Mouse (Mus musculus) limb, embryonic 10.5 days (tissue): Measurements from ENCODE around the gene Atp6v0c. TPM values are rescaled to one million over a fixed set of nuclear protein-coding genes. Genes with fewer than 3 reads are reported as not detected.

Source experiments
- DNase-seq: peaks from one replicate; pipeline ENCODE4 v3.0.0-alpha.2; 2017; ENCODE audit warnings: low spot score
- H3K27ac ChIP-seq: fragments of 300-500 bp; sonication (generic); 2 replicates; pipeline ENCODE4 v1.5.1; 2016; ENCODE audit warnings: mild to moderate bottlenecking
- H3K27me3 ChIP-seq: fragments of 300-500 bp; sonication (generic); 2 replicates; pipeline ENCODE4 v1.6.1; 2016; ENCODE audit warnings: low read depth, mild to moderate bottlenecking; ENCODE audit not compliant: poor library complexity, severe bottlenecking
- H3K36me3 ChIP-seq: fragments of 300-500 bp; sonication (generic); 2 replicates; pipeline ENCODE4 v1.6.1; 2016; ENCODE audit warnings: mild to moderate bottlenecking, moderate library complexity
- H3K4me1 ChIP-seq: fragments of 300-500 bp; sonication (generic); 2 replicates; pipeline ENCODE4 v1.6.1; 2016
- H3K4me3 ChIP-seq: fragments of 300-500 bp; sonication (generic); 2 replicates; pipeline ENCODE4 v1.5.1; 2016; ENCODE audit warnings: mild to moderate bottlenecking, moderate library complexity
- H3K9me3 ChIP-seq: fragments of 300-500 bp; sonication (generic); replicated peaks from 2 replicates; pipeline ENCODE4 v1.6.1; 2016; ENCODE audit warnings: mild to moderate bottlenecking
- WGBS: fragments of 180-500 bp; shearing (Covaris S2); methylation state at CpG from one replicate; pipeline ENCODE4 v1.1.7; 2016; 5-methylcytosine and 5-hydroxymethylcytosine counted together
- polyA plus RNA-seq: library from polyadenylated mRNA; unstranded; fragments of >200 nt; fragmentation: Nextera tagmentation; extraction: Ambion mirVana; gene quantifications from 2 replicates; pipeline ENCODE4 v1.2.1, GENCODE M21; 2016

Gene Atp6v0c
- polyA plus RNA-seq, 1 experiment from 2014 or later, result 422 TPM

- H3K36me3 ChIP-seq, result peaks cover 35% of the 10 kb centered on the region
- no peaks in the 10 kb centered on the region for H3K27me3 ChIP-seq
- H3K27ac ChIP-seq, result no peak overlapping the region
- WGBS, result 83% methylated on average over 11 of the region's 11 CpGs
- H3K4me1 ChIP-seq, result peaks cover 33% of the 10 kb centered on the region
- H3K9me3 ChIP-seq, result no peaks in the 10 kb centered on the region
- DNase-seq, result no peak
- H3K4me3 ChIP-seq, result no peak overlapping the region
Measured at GRCm38 (mm10) chr17:24164566-24165259, 4.8 kb downstream of the Atp6v0c start.

GRCm38 (mm10) chr17:24163176-24163962, 6.1 kb downstream of the Atp6v0c start, which contains the start of gene Amdhd2:
Gene Amdhd2, minus strand, starts transcription at chr17:24163766.
- H3K27me3 ChIP-seq, result no peaks in the 10 kb centered on the region
- H3K4me3 ChIP-seq, result peak within 1 kb of the TSS; percentile 75
- H3K27ac ChIP-seq, result peak within 1 kb of the TSS; percentile 84
- H3K36me3 ChIP-seq, result peaks cover 36% of the 10 kb centered on the region
- peaks cover 30% of the 10 kb centered on the region for H3K4me1 ChIP-seq
- WGBS, result under 1% methylated on average over 47 of the region's 47 CpGs
- H3K9me3 ChIP-seq, result no peaks in the 10 kb centered on the region
- peak; percentile 100 for DNase-seq

GRCm38 (mm10) chr17:24162584-24163175, 6.8 kb downstream of the Atp6v0c start:
- Histone ChIP-seq H3K9me3 (no peaks in the 10 kb centered on the region), H3K27ac (peak overlapping the region; percentile 84), H3K36me3 (peaks cover 39% of the 10 kb centered on the region), H3K27me3 (no peaks in the 10 kb centered on the region), H3K4me1 (peaks cover 23% of the 10 kb centered on the region), H3K4me3 (peak overlapping the region; percentile 75)
- DNase-seq, result no peak
- WGBS, result 23% methylated on average over 17 of the region's 17 CpGs

GRCm38 (mm10) chr17:24161466-24161865, 8.0 kb downstream of the Atp6v0c start:
- no peak for DNase-seq
- Histone ChIP-seq H3K4me1 (peaks cover 19% of the 10 kb centered on the region), H3K9me3 (no peaks in the 10 kb centered on the region), H3K27ac (no peak overlapping the region), H3K36me3 (peaks cover 39% of the 10 kb centered on the region), H3K27me3 (no peaks in the 10 kb centered on the region), H3K4me3 (no peak overlapping the region)
- 82% methylated on average over 5 of the region's 5 CpGs for WGBS

- H3K27me3 ChIP-seq, result no peaks in the 10 kb centered on the region
- H3K4me3 ChIP-seq, result no peak overlapping the region
- H3K27ac ChIP-seq, result no peak overlapping the region
- no peaks in the 10 kb centered on the region for H3K9me3 ChIP-seq
- H3K4me1 ChIP-seq, result peaks cover 4% of the 10 kb centered on the region
- H3K36me3 ChIP-seq, result peaks cover 36% of the 10 kb centered on the region
- WGBS, result 89% methylated on average over 4 of the region's 4 CpGs
- DNase-seq, result no peak
Measured at GRCm38 (mm10) chr17:24157526-24157925, 12.0 kb downstream of the Atp6v0c start.

- Histone ChIP-seq H3K36me3 (peaks cover 36% of the 10 kb centered on the region), H3K27me3 (no peaks in the 10 kb centered on the region), H3K9me3 (no peaks in the 10 kb centered on the region), H3K27ac (no peak overlapping the region), H3K4me1 (peaks cover 6% of the 10 kb centered on the region), H3K4me3 (no peak overlapping the region)
- 94% methylated on average over 6 of the region's 6 CpGs for WGBS
- DNase-seq, result no peak
Measured at GRCm38 (mm10) chr17:24157121-24157520, 12.4 kb downstream of the Atp6v0c start.

- Histone ChIP-seq H3K27me3 (no peaks in the 10 kb centered on the region), H3K9me3 (no peaks in the 10 kb centered on the region), H3K4me3 (no peak overlapping the region), H3K27ac (no peak overlapping the region), H3K4me1 (peaks cover 11% of the 10 kb centered on the region), H3K36me3 (peaks cover 36% of the 10 kb centered on the region)
- DNase-seq, result no peak
- WGBS, result 89% methylated on average over 3 of the region's 3 CpGs
Measured at GRCm38 (mm10) chr17:24156394-24156793, 13.1 kb downstream of the Atp6v0c start.

- 93% methylated on average over 9 of the region's 9 CpGs for WGBS
- H3K36me3 ChIP-seq, result peaks cover 36% of the 10 kb centered on the region
- no peak for DNase-seq
- no peaks in the 10 kb centered on the region for H3K9me3 ChIP-seq
- peaks cover 14% of the 10 kb centered on the region for H3K4me1 ChIP-seq
- H3K4me3 ChIP-seq, result no peak overlapping the region
- H3K27me3 ChIP-seq, result no peaks in the 10 kb centered on the region
- no peak overlapping the region for H3K27ac ChIP-seq
Measured at GRCm38 (mm10) chr17:24155742-24156141, 13.8 kb downstream of the Atp6v0c start.

GRCm38 (mm10) chr17:24154463-24154862, 15.0 kb downstream of the Atp6v0c start:
- no peak for DNase-seq
- Histone ChIP-seq H3K36me3 (peaks cover 36% of the 10 kb centered on the region), H3K4me3 (no peak overlapping the region), H3K27me3 (no peaks in the 10 kb centered on the region), H3K9me3 (no peaks in the 10 kb centered on the region), H3K27ac (no peak overlapping the region), H3K4me1 (peaks cover 14% of the 10 kb centered on the region)
- WGBS, result 75% methylated on average over 3 of the region's 3 CpGs

- H3K9me3 ChIP-seq, result no peaks in the 10 kb centered on the region
- peak overlapping the region; percentile 68 for H3K27ac ChIP-seq
- H3K36me3 ChIP-seq, result peaks cover 21% of the 10 kb centered on the region
- DNase-seq, result peak; percentile 88
- H3K4me1 ChIP-seq, result peaks cover 14% of the 10 kb centered on the region
- 1% methylated on average over 26 of the region's 26 CpGs for WGBS
- H3K27me3 ChIP-seq, result no peaks in the 10 kb centered on the region
- H3K4me3 ChIP-seq, result peak overlapping the region; percentile 53
Measured at GRCm38 (mm10) chr17:24151890-24152563, 17.5 kb downstream of the Atp6v0c start.

GRCm38 (mm10) chr17:24151382-24151781, 18.1 kb downstream of the Atp6v0c start:
- H3K9me3 ChIP-seq, result no peaks in the 10 kb centered on the region
- 18% methylated on average over 7 of the region's 7 CpGs for WGBS
- H3K4me3 ChIP-seq, result peak overlapping the region; percentile 53
- peak overlapping the region; percentile 68; the same call in 1 of the 2 replicates for H3K27ac ChIP-seq
- DNase-seq, result no peak
- H3K27me3 ChIP-seq, result no peaks in the 10 kb centered on the region
- H3K4me1 ChIP-seq, result peaks cover 14% of the 10 kb centered on the region
- peaks cover 15% of the 10 kb centered on the region for H3K36me3 ChIP-seq

GRCm38 (mm10) chr17:24150824-24151223, 18.7 kb downstream of the Atp6v0c start, which contains the start of gene Pdpk1:
Gene Pdpk1, minus strand, starts transcription at chr17:24150924.
- Histone ChIP-seq H3K4me3 (peak within 1 kb of the TSS; percentile 53), H3K27me3 (no peaks in the 10 kb centered on the region), H3K4me1 (peaks cover 14% of the 10 kb centered on the region), H3K27ac (peak within 1 kb of the TSS; percentile 68), H3K9me3 (no peaks in the 10 kb centered on the region), H3K36me3 (peaks cover 9% of the 10 kb centered on the region; the same call in 1 of the 2 replicates)
- 83% methylated on average over 2 of the region's 2 CpGs for WGBS
- DNase-seq, result no peak
